Mouse (Mus musculus): Measurements from ENCODE around the gene Dab1.

- TF ChIP-seq CTCF (IDR thresholded peaks at IDR 0.05; ENCODE audit: control insufficient read depth, insufficient read depth, insufficient read length): no peak
- TF ChIP-seq FOSL1 (IDR thresholded peaks at IDR 0.05; ENCODE audit: insufficient read depth, low read length, poor library complexity, severe bottlenecking): no peak
- TF ChIP-seq USF1 (IDR thresholded peaks at IDR 0.05; ENCODE audit: low read depth): no peak
- TF ChIP-seq MYOG (IDR thresholded peaks at IDR 0.05; ENCODE audit: control insufficient read depth, extremely low read depth, insufficient read length): no peak
- no peak for TF ChIP-seq MAX (IDR thresholded peaks at IDR 0.05)
- TF ChIP-seq MYOD1 (IDR thresholded peaks at IDR 0.05; ENCODE audit: control insufficient read depth, insufficient read length, low read depth): no peak
- no peak for TF ChIP-seq CEBPB (IDR thresholded peaks at IDR 0.05; ENCODE audit: low read depth)
Observed at GRCm38 (mm10) chr4:104766065-104766464, 1146.9 kb downstream of the Dab1 start, which contains the start of gene C8b.
